Mouse (Mus musculus) left cerebral cortex, adult 9 months (tissue): ENCODE results near the gene Gm3173.
"Not testable (repeated sequence)": the region's sequence is repeated elsewhere in the genome, so short reads cannot be mapped to it uniquely, and the experiment has no call there.

Experiments used
- DNase-seq, 2 experiments: peaks; one replicate each; pipeline ENCODE4 v3.0.0; 2022; ENCODE audit warnings: low spot score in 2 of 2

Gene Gm3173

GRCm38 (mm10) chr14:4430692-4431091 lies at the start of gene Gm3173:
Gm3173 (plus strand) TSS chr14:4430992.
- DNase-seq = not testable (repeated sequence)

- DNase-seq = not testable (repeated sequence)
Observed at GRCm38 (mm10) chr14:4385606-4386005, 45.2 kb upstream of the Gm3173 start.

GRCm38 (mm10) chr14:4392841-4393530 lies 37.8 kb upstream of the Gm3173 start:
- not testable (repeated sequence) for DNase-seq

- not testable (repeated sequence) for DNase-seq
Observed at GRCm38 (mm10) chr14:4397226-4397625, 33.6 kb upstream of the Gm3173 start, which contains the start of gene Gm3159. Gm3159 (plus strand) TSS chr14:4397526.

- not testable (repeated sequence) for DNase-seq
Observed at GRCm38 (mm10) chr14:4398624-4399023, 32.2 kb upstream of the Gm3173 start.

- not testable (repeated sequence) for DNase-seq
Observed at GRCm38 (mm10) chr14:4400115-4400789, 30.5 kb upstream of the Gm3173 start.

- DNase-seq = not testable (repeated sequence)
Observed at GRCm38 (mm10) chr14:4401245-4401644, 29.5 kb upstream of the Gm3173 start.

GRCm38 (mm10) chr14:4403840-4404239 lies 27.0 kb upstream of the Gm3173 start:
- DNase-seq = not testable (repeated sequence)

GRCm38 (mm10) chr14:4409939-4410338 lies 20.9 kb upstream of the Gm3173 start:
- DNase-seq = not testable (repeated sequence)

- not testable (repeated sequence) for DNase-seq
Observed at GRCm38 (mm10) chr14:4414965-4415835, 15.6 kb upstream of the Gm3173 start, which contains the start of gene Gm3164. Gm3164 (plus strand) TSS chr14:4415448.

GRCm38 (mm10) chr14:4481445-4481844 lies 50.7 kb downstream of the Gm3173 start, which contains the start of gene Gm3182:
Gm3182 (plus strand) TSS chr14:4481745.
- not testable (repeated sequence) for DNase-seq

- not testable (repeated sequence) for DNase-seq
Observed at GRCm38 (mm10) chr14:4499425-4499824, 68.6 kb downstream of the Gm3173 start.

- not testable (repeated sequence) for DNase-seq
Observed at GRCm38 (mm10) chr14:4555105-4555504, 124.3 kb downstream of the Gm3173 start, which contains the start of gene Gm3047. Gm3047 (plus strand) TSS chr14:4555405.
